Mouse (Mus musculus) heart, postnatal 0 days (tissue): ENCODE data around the gene Lrp3. TPM values are rescaled to one million over a fixed set of nuclear protein-coding genes. Genes with fewer than 3 reads are reported as not detected.

Experiments used
- ATAC-seq: fragments of 200-750 bp; cut with Nextera tagmentation; 2 replicates; pipeline ENCODE4 v1.8.0; 2017; ENCODE audit warnings: low read depth, moderate number of reproducible peaks, moderate library complexity; ENCODE audit not compliant: insufficient read depth
- DNase-seq: peaks from one replicate; pipeline ENCODE4 v3.0.0-alpha.2; 2016; ENCODE audit warnings: low spot score
- H3K27ac ChIP-seq: fragments of 300-500 bp; sonication (generic); 2 replicates; pipeline ENCODE4 v1.5.1; 2014; ENCODE audit warnings: low read depth, mild to moderate bottlenecking
- H3K27me3 ChIP-seq: fragments of 300-500 bp; sonication (generic); 2 replicates; pipeline ENCODE4 v1.6.1; 2014; ENCODE audit warnings: low read length, mixed read lengths; ENCODE audit not compliant: control insufficient read depth, insufficient read depth
- H3K36me3 ChIP-seq: fragments of 300-500 bp; sonication (generic); replicated peaks from 2 replicates; pipeline ENCODE4 v1.6.1; 2014; ENCODE audit warnings: low read length, mixed read lengths; ENCODE audit not compliant: control insufficient read depth, insufficient read depth
- H3K4me1 ChIP-seq: fragments of 300-500 bp; sonication (generic); 2 replicates; pipeline ENCODE4 v1.6.1; 2014; ENCODE audit warnings: antibody characterized with exemption; ENCODE audit not compliant: control insufficient read depth, insufficient read depth
- H3K4me2 ChIP-seq: fragments of 300-500 bp; sonication (generic); 2 replicates; pipeline ENCODE4 v1.6.1; 2014; ENCODE audit warnings: low read depth, mild to moderate bottlenecking, low read length, moderate library complexity
- H3K4me3 ChIP-seq: fragments of 300-500 bp; sonication (generic); 2 replicates; pipeline ENCODE4 v1.5.1; 2014; ENCODE audit warnings: low read depth, low read length
- H3K9ac ChIP-seq: fragments of 300-500 bp; sonication (generic); replicated peaks from 2 replicates; pipeline ENCODE4 v1.6.1; 2014; ENCODE audit warnings: low read depth, low read length, mixed read lengths
- H3K9me3 ChIP-seq: fragments of 300-500 bp; sonication (generic); replicated peaks from 2 replicates; pipeline ENCODE4 v1.6.1; 2016; ENCODE audit warnings: low read length; ENCODE audit not compliant: control insufficient read depth
- CTCF ChIP-seq: IDR thresholded peaks from 2 replicates; pipeline ENCODE4 v1.5.1; 2016; ENCODE audit warnings: antibody characterized with exemption, control low read depth, low read depth
- EP300 ChIP-seq: IDR thresholded peaks from 2 replicates; pipeline ENCODE4 v1.6.1; 2016; ENCODE audit warnings: antibody characterized with exemption, low read depth
- WGBS: fragments of 180-500 bp; shearing (Covaris S2); extraction: QIAGEN DNeasy Blood & Tissue Kit; methylation state at CpG from one replicate; pipeline ENCODE4 v1.1.7; 2014; 5-methylcytosine and 5-hydroxymethylcytosine counted together
- polyA plus RNA-seq: library from polyadenylated mRNA; unstranded; fragments of >200 nt; fragmentation: Nextera tagmentation; extraction: Ambion mirVana; gene quantifications from 2 replicates; pipeline ENCODE4 v1.2.1, GENCODE M21; 2015
- total RNA-seq: library from RNA; depleted of rRNA; stranded (reverse); fragments of >200 nt; gene quantifications from 2 replicates; pipeline ENCODE4 v1.2.3, GENCODE M21; 2014; ENCODE audit warnings: low replicate concordance

Gene Lrp3
- total and polyA plus RNA-seq, 2 experiments from 2014 or later = 1.3 to 3.3 TPM

GRCm38 (mm10) chr7:35232796-35233455 is 17.6 kb upstream of the Lrp3 start:
- no peak overlapping the region for H3K4me2 ChIP-seq
- H3K36me3 ChIP-seq = no peaks in the 10 kb centered on the region
- no peak for TF ChIP-seq EP300
- ATAC-seq (no peak), DNase-seq (no peak)
- H3K4me1 ChIP-seq = no peaks in the 10 kb centered on the region
- no peak overlapping the region for H3K27ac ChIP-seq
- H3K4me3 ChIP-seq = no peak overlapping the region
- H3K9me3 ChIP-seq = no peaks in the 10 kb centered on the region; the same call in 1 of the 2 replicates
- WGBS = 42% methylated on average over 13 of the region's 13 CpGs
- H3K27me3 ChIP-seq = 0 out of 2 replicates have a peak, but pooled peaks cover 3% of the 10 kb centered on the region
- no peak overlapping the region for H3K9ac ChIP-seq

DNA sequence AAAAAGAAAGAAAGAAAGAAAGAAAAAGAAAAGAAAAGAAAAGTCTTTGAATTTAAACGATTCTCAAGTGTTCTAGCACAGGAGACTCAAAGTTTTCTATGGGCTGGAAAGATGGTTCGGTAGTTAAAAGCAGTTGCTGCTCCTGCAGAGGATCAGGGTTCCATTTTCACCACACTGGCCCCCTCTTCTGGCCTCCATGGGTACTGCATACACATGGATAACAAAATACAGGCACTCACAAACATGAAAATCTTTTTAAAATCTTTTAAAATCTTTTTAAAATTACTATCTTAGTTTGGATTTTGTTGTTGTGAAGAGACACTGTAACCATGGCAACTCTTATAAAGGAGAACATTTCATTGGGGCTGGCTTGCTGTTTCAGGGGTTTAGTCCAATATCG is 15.0 kb upstream of the Lrp3 start:
- Histone ChIP-seq H3K4me3 (no peak overlapping the region), H3K36me3 (no peaks in the 10 kb centered on the region), H3K27me3 (0 out of 2 replicates have a peak, but pooled peaks cover 3% of the 10 kb centered on the region), H3K4me2 (no peak overlapping the region), H3K9me3 (no peaks in the 10 kb centered on the region; the same call in 1 of the 2 replicates), H3K9ac (no peak overlapping the region), H3K27ac (no peak overlapping the region), H3K4me1 (no peaks in the 10 kb centered on the region)
- TF ChIP-seq EP300 (no peak), CTCF (0 out of 2 replicates have a peak, but pooled peaks have one; percentile 11)
- DNase-seq (no peak), ATAC-seq (no peak)
- 65% methylated on average over 3 of the region's 3 CpGs for WGBS

DNA sequence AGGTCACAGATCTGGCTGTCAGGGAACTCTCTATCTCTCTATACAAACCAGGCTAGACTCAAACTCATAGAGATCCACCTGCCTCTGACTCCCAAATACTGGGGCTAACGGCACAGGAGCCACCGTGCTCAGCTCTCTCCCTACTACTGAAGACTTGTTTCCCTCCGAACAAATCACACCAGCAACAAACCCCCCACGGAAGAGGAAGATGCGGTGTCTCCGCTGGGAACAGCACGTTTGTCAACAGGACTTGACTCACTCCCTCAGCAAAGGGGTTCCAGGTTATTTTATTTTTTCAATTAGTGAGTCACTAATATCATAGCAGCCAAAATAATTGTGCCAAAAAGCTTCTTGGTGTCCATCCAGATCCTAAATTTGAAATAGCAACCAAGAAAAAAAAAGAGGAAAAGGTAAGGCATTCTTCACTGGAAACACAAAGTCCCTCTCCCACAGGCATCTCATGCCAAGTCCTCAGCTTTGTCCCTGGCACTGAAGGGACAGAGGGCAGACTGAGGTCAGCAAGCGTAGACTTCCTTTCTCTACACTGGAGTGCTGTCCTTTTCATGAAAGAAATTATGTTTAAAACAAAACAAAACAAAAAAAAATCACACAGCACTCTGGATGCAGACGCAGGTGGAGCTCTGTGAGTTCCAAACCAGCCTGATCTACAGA is 5.5 kb upstream of the Lrp3 start:
- Histone ChIP-seq H3K4me1 (no peaks in the 10 kb centered on the region), H3K36me3 (no peaks in the 10 kb centered on the region), H3K27ac (no peak overlapping the region), H3K9ac (no peak overlapping the region), H3K4me2 (no peak overlapping the region), H3K9me3 (no peaks in the 10 kb centered on the region), H3K4me3 (no peak overlapping the region), H3K27me3 (peaks cover 17% of the 10 kb centered on the region)
- DNase-seq (no peak), ATAC-seq (no peak)
- WGBS = 61% methylated on average over 9 of the region's 9 CpGs
- TF ChIP-seq CTCF (no peak), EP300 (no peak)

- 51% methylated on average over 5 of the region's 5 CpGs for WGBS
- no peak for TF ChIP-seq EP300
- TF ChIP-seq CTCF = no peak
- Histone ChIP-seq H3K4me2 (peak overlapping the region; percentile 99), H3K36me3 (no peaks in the 10 kb centered on the region), H3K9ac (no peak overlapping the region), H3K9me3 (no peaks in the 10 kb centered on the region), H3K27me3 (peaks cover 33% of the 10 kb centered on the region), H3K4me3 (peak overlapping the region; percentile 61), H3K4me1 (0 out of 2 replicates have a peak, but pooled peaks cover 7% of the 10 kb centered on the region), H3K27ac (no peak overlapping the region)
- DNase-seq (no peak), ATAC-seq (no peak)
Observed at GRCm38 (mm10) chr7:35215731-35216130, 433 bp upstream of the Lrp3 start.

DNA sequence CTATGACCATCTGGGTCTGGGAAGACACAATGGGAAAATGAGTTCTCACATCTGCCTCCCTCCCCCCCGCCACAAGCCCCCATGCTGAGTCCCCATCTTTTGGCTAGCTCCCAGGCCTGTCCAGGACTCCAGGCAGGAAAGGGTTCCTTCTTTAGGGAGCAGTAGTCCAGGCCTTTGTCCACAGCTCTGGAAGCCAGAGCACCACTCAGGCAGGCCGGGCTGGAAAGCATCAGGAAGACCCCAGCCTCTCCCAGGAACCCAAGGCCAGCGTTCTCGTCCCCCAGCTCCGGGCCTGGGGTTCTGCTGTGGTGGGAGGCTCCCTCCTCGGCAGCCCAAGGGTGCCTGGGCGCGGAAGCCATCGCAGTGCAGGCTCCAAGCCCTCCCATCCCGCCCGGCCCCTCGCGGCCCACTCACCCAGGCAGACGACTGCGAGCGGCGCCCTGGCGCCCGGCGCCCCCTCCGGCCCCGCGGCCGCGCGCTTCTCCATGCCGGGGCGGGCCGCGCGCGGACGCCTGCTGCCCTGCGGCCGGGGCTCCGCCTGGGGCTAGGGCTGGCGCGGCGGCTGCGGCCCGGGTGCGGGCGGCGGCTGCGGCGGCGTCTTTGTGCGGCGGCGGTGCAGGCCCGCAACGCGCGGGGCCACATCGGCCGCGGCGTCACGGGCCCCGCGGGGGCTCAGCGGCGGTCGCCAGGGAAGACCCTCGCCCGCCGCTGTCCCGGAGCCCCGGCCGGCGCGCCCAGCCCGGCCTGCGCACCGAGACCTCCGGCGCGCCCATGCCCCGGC is 666 bp downstream of the Lrp3 start:
- peak overlapping the region; percentile 43; the same call in 1 of the 2 replicates for H3K9ac ChIP-seq
- no peak for DNase-seq
- peak overlapping the region; percentile 61 for H3K4me3 ChIP-seq
- 0% methylated on average over 43 of the region's 79 CpGs for WGBS
- no peaks in the 10 kb centered on the region for H3K9me3 ChIP-seq
- H3K36me3 ChIP-seq = no peaks in the 10 kb centered on the region
- 0 out of 2 replicates have a peak, but pooled peaks cover 7% of the 10 kb centered on the region for H3K4me1 ChIP-seq
- no peak for TF ChIP-seq CTCF
- TF ChIP-seq EP300 = no peak
- peaks cover 33% of the 10 kb centered on the region for H3K27me3 ChIP-seq
- H3K4me2 ChIP-seq = peak overlapping the region; percentile 99
- no peak overlapping the region for H3K27ac ChIP-seq
- ATAC-seq = peak; percentile 41; the same call in 1 of the 2 replicates
